Mouse (Mus musculus) skeletal muscle tissue, postnatal 0 days (tissue): Measurements from ENCODE around the gene Hpgd. TPM values are rescaled to one million over a fixed set of nuclear protein-coding genes. Genes with fewer than 3 reads are reported as not detected.

Source experiments
- polyA plus RNA-seq: library from polyadenylated mRNA; unstranded; fragments of >200 nt; fragmentation: Nextera tagmentation; extraction: Ambion mirVana; gene quantifications from 2 replicates; pipeline ENCODE4 v1.2.1, GENCODE M21; 2015

Gene Hpgd
- polyA plus RNA-seq: 17.6 and 18.8 TPM in 2 replicates

GRCm38 (mm10) chr8:56294373-56294877 lies at the start of gene Hpgd:
Gene Hpgd (plus strand): TSS chr8:56294585.

